Mouse (Mus musculus) natural killer cell, adult 2 months (primary cell): ENCODE results near the gene Asf1b.
"Not testable (repeated sequence)": the region's sequence is repeated elsewhere in the genome, so short reads cannot be mapped to it uniquely, and the experiment has no call there.

Experiments
- DNase-seq, 2 experiments: peaks; one replicate each; pipeline ENCODE4 v3.0.0; 2022; ENCODE audit warnings: low spot score in 2 of 2

Asf1b gene

DNA sequence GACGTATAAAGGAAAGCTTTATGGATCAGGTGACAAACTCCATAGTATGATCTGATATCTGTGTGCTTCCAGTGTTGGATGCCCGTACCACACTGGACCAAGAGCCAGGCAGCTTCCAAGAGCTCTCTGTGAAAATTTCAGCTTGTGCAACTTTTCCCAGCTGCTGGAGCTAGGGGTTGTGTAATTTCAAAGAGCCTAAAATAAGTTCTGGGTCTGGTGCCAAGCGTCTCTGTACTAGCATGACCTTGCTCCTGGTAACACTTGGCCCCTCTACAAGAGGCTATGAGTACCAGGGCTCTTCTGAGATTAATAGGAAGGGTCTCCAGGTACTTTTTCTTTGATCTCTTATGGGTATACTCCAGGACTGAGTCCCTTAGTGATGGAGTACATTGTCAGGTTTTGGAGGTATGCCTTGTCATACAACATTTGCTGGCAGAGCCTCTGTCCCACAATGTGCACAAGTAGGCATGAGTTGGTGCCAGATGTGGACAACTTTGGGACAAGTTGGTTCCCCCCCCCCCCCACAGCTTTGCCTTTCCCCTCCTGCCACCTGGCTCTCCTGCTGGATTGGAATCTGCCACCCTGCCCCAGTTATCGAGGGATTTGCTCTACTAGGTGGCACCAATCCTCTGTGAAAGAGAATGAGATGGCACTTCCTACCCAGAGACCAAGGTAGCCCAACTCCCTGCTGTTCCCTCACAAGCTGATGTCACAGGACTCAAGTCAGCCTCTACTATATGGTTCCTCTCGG, 8.9 kb downstream of the Asf1b start:
- DNase-seq = no peak

DNA sequence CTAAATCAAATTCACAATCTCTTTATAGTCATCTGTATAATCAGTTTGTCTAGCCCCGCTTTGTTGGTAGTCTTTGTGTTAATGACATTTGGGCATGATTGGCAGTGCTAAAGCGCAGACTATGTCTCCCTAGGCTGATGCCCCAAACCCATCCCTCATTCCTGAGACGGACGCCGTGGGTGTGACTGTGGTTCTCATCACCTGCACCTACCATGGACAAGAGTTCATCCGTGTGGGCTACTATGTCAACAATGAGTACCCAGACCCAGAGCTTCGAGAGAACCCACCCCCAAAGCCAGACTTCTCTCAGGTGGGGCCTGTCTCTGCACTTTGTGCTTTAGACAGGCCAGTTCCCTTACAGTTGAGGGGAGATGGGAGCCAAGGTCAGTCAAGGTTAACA, 12.4 kb downstream of the Asf1b start:
- no peak for DNase-seq

DNA sequence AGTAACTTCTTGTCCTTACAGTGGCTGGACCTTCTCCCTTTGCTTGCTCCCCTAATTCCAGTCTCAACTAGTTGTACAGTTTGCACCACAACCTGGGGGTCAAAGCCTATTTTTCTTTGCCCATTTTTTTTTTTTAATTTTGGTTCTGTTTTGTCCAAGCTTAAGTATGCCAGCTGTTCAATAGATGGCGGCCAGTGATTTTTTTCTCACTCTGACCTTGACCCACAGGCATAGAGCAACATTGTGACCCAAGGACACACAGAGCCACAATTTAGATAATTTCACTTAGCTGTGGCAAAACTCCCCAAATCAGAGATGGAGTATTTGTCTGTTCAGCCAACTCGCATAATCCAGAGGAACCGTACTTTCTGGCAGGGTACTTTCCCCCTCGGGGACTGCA, 15.8 kb downstream of the Asf1b start:
- no peak for DNase-seq

DNA sequence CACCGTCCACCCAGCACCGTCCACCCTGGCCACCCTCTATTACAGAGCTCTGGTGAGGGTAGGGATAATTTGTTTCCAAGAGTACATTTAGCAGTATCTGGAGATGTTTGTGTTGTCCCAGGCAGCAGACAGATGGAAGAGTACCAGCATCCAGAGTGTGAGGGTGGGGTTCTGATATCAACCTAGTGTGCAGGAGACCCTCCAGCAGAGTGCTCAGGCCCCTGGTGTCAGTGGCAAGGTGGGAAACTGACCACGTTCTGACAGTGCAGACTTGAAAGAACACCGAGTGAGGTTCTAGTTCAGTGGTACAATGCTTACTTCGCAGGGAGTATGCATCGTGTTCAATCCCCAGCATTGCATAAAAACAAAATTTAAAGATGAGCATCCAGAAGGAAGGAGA, 16.4 kb downstream of the Asf1b start:
- no peak for DNase-seq

DNA sequence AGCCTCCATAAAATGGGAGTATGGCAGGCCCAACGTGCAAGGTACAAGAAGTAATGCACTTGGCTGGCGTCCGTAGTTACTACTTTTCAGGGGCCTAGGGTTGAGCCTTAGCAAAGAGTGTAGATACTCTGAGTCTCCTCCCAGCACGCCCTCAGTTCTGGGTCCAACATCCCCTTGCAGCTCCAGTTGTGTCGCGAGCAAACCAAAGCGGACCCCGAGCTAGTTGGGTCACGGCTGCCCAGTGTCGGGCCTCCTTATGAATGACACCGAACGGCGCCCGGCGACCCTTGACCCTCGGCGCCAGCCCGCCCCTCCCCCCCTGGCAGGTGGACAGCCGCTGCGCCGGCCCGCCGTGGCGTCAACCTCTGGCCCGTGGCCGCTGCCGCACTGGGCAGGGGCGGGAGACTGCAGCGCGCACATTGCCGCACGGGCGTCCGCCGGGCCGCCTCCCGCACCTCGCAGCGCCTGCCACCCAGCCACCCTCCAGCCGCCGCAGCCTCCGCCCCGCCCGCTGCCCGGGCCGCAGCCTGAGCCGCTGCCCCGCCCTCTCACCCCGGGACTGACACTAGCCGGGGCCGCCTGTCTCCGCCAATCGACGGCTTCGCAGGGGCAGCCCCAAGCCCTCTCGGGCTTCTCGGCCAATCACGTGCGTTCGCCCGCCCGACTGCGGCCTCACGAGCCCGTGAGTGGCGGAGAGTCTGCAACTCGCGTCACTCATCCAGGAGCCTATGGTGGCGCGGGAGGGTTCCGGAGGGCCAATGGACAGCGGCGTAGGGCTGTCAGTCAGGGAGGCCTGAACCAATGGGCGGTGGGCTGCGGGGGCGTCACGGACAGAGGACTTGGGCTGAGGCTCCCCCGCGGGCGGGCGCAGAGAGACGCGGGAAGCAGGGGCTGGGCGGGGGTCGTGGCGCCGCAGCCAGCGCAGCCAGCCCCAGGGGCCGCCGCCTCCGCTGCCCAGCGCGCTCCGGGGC, 17.1 kb downstream of the Asf1b start, which contains the start of gene Prkaca:
Gene Prkaca (plus strand): TSS at position 844 of the 971 bp plus-strand sequence.
- DNase-seq = peak; percentile 97 to 98

DNA sequence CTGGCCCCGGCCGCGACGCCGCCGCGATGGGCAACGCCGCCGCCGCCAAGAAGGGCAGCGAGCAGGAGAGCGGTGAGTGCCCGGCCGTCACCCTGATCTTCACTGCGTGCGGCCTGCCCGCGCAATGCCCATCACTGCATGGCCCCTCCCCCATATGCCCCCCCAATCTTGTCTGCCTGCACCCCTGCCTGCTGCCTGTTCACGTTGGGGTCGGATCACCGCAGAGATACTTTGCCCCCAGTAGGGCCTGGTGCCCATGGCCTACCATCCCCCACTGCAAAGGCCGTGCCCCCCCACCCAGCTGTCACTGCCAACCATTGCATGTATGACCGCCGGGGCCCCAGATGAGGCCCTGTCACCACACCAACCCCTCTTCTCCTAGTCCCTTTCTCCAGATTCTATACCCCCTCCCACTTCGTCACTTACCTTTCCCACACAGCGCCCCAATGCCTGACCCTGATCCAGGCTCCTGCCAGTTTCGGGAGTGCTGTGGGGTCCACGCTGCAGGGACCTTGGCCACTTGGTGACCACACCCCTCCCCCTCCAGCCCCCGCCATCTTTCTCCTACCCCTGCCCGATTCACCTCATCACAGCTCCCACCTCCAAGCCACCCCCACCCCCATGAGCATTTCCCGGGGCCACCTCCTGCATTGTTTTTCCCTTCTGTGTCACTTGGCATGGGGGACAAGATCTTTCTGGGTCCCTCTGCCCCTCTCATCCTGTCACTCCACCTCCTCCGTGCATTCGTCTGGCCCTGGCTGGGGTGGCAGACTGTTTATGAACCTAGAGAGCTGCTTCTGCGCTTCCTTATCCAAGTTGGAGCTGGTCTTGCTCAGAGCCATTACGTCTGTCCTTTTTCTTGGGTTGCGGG, 18.1 kb downstream of the Asf1b start:
- DNase-seq = peak in 1 of 2 experiments; percentile 13

DNA sequence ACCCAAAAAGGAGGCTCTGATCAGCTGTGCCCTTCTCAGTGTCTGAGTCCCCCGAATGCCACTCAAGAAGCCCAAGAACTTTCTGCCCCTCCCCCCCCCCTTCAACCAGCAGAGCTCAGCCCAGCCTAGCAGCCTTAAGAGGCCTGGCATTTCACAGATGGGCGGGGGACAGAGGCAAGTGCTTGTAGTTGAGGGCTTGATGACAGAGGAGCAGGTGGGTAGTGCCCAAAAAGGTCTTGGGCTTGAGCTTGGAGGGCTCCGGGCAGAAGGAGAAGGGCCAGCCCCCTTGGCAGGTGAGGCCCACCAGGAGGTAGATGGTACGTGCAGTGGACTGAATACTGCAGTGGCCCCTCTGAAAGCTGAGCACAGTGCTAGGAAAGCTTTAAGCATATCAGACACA, 19.2 kb downstream of the Asf1b start:
- no peak for DNase-seq

DNA sequence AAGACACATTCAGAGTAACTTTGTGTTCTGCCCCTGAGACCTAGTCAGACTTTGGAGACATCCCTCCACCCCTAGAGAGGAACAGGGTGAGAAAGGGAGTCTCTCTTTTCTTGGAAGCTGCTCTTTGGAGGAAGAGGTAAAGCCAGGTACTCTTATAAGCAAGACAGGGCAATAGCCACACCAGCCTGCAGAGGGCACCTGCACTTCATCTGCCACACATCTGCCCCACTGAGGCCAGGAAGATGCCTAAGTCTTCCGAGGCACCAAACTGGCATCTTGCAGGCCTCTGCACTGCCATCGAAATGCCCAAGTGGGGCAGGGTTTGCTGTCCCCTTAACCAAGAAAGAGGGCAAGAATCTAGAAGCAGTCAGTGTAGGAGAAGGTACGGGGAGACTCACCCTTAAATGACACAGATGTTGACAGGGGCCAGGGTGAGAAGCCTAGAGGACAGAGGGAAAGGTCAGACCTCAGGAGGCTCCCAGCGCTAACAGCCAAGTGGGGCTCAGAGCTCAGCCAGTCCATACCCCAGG, 20.9 kb downstream of the Asf1b start:
- DNase-seq = peak in 1 of 2 experiments; percentile 39

DNA sequence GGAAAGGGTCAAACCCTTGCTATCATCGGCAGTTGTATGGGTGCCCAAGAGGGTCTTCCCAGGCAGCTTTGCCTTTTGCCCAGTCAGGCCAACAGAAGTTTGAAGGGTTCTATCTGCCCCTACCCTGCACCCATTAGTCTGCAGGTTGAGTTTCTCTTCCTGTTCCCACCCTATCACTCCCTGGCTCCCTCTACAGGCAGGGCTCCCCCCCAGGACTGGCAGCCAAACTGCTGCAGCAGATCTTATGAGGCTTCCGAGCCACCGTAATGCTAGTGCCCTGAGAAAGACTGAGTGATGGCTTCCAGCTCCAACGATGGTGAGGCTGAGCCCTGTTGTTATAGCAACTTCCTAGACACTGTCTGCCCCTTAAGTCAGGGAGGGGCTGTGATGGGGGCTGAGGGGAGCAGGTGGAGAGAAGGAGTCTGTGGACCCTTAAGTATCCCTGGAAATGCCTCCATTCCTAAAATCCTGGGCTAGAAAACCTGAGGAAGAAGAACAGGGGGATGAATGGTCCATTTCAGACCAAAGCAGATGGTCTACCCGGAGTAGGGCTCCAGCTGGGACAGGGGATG, 21.6 kb downstream of the Asf1b start:
- DNase-seq = no peak

DNA sequence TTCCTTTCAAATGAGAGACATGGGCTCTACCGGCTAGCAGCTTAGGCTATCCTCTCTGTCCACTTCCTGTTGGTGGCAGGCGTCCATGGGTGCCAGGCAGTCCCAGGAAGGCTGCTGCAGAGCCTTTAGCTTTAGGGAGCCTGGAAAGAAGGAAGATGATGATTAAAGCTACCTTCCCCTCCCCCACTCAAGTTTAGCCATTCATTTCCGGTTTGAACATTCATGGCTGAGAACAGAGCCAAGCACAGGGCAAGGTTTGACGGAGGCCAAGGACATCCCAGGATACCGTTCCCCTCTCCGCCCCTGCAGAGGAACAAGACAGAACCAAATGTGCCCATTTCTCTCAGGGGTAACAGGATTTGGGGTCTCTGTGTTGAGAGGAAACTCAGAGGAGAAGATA, 22.3 kb downstream of the Asf1b start:
- DNase-seq = no peak

DNA sequence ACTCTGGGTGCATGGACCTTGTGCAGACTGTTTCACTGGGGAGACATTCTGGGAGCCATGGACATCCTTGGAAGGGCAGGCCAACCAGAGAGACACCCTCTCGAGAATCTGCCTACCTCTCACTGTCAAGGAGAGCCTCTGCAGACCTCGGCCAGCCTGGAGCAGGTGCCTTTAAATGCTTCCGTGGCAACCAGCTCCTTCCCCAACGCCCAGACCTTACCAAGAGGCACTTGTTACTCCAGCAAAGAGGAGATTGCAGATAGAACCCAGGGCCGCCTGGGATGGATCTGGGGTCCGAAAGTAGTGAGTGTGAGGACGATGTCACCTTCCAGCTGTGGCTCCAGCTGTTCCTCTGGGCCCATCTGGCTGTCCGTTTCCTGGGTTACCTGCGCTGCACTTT, 22.9 kb downstream of the Asf1b start:
- no peak for DNase-seq

DNA sequence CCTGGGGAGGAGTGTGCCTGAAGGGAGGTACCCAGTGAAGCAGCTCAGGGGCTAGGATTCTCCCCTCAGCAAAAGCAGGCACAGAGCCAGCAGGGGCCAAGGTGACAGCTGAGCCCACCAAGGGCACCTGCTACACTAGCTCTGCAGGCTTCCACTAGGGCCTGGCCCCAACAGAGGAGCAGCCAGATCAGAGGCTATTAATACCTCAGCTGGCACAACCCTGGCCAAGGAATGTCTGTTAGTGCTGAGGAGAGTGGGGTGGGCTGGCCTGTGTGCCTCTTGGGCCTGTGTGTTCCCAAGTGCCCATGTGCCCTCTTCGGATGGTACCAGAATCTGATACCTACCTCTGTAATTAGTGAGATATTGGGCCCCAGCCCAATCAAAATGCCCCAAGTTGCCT, 24.9 kb downstream of the Asf1b start:
- DNase-seq = no peak

DNA sequence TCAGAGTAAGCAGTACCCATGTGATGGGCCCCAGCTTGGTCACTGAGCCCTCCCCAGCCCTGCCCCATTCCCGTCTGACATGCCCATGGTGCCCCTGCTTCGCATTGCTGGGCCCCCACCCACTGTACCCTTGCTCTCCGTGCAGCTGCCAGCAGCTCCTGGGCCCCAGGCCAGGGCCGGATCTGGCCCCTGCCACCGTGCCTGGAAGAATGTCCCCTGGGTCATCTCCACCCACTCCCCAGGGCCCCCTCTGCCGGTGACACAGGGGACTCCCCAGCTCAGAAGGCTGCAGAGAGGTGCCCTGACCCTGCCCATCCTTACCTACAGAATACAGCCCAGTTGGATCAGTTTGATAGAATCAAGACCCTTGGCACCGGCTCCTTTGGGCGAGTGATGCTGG, 25.5 kb downstream of the Asf1b start:
- no peak for DNase-seq

DNA sequence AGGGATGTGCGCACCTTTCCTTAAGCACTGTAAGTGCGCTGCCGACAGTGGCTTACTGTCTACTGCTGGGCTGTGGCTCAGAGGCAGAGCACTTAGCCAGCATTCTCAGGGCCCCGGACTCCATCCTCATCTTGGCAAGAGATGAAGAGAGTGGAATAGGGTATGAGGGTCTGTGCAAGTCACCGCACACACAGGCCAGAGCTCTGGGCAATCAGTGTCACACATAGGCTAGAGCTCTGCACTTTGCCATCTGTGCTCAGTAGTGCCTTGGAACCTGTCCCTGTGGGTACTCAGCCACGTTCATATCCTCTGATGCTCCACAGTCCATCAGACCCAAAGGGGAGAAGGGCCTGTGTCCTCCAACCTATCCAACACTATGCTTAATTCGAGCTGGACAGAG, 26.2 kb downstream of the Asf1b start:
- no peak for DNase-seq

DNA sequence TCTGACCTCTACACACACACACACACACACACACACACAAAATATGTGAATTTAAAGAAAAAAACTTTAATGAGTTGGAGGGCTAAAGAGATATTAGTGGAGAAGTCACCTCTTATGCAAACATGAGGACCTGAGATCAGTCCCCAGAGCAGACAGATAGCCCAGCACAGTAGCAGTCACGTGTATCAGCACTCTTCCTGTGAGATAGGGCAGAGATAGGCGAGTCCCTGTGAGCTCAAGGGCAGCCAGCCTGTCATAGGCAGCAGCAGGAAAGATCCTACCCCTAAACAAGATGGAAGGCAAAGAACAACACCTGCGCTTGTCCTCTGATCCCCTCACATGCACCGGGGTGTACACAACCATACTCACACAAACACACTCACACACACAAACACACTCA, 27.1 kb downstream of the Asf1b start:
- DNase-seq = no peak

DNA sequence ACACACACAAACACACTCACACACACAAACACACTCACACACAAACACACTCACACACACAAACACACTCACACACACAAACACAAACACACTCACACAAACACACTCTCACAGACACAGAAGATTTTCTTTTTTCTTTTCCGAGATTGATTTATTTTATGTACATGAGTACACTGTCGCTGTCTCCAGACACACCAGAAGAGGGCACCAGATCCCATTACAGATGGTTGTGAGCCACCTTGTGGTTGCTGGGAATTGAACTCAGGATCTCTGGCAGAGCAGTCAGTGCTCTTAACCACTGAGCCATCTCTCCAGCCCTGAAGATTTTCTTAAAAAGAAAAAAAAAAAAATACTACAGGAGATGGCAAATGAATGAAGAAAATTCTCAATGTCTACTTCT, 27.9 kb downstream of the Asf1b start:
- DNase-seq = not testable (repeated sequence)

DNA sequence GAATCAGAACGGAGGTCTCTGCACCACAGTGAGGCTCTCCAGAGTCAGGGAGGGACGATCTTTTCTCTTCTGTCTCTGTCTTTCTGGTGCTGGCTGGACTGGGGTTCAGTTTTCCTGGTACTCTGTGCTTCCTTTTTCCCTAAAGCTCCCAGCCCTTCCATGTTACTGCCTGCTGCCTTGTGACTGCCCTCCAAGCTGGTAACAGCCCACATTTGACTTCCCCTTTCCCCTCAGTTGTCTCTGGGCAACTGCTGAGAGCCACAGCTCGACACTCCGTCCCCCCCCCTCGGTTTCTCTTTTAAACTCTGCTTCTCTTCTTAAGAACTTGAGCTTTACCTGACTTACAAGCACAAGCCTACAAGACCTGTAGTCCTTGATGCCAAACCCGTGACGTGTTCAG, 33.9 kb downstream of the Asf1b start:
- DNase-seq = no peak

DNA sequence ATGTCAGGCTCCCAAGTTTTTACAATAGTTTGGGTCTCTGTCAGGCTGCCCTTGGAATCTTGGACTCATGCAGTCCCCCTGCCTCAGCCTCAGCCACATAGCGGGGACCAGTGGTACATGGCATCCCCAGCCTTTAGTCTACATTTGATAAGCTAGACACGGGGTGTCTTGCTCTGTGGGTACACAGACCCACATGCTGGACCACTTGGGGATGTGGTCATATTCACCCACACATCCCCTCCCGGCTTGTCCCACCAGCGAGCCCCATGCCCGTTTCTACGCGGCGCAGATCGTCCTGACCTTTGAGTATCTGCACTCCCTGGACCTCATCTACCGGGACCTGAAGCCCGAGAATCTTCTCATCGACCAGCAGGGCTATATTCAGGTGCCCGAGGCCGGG, 34.9 kb downstream of the Asf1b start:
- DNase-seq = no peak

DNA sequence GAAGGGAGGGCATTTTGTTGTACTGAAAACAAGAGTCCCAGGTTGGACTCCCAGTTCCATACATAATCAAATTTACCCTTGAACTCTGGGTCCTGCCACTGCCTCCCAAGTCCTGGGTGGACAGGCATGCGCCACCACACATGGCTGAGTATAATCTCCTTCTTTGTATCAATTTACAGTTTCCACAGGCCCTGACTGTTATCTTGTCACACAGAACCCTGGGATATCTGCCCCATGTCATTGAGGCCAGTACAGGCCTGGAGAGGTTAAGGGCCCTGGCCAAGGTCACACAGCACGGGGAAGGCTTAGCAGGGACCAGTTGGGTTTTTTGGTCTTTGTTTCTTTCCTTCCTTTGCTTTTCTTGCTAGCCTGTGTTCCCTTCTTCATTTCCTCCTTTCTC, 37.2 kb downstream of the Asf1b start:
- no peak for DNase-seq

DNA sequence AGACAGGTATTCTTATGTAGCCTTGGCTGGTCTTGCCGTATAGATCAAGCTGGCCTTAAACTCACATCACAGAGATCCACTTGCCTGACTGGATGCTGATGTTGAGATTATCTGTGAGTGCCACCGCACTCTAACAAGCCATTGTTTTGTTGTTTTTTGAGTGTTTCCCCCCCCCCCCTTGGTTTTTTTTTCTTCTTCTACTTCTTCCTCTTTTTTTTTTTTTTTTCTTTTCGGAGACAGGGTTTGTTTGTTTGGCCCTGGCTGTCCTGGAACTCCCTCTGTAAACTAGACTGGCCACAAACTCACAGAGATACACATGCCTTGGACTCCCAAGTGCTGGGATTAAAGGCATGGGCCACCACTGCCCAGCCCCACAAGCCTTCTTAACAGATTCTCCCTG, 38.7 kb downstream of the Asf1b start:
- no peak for DNase-seq

DNA sequence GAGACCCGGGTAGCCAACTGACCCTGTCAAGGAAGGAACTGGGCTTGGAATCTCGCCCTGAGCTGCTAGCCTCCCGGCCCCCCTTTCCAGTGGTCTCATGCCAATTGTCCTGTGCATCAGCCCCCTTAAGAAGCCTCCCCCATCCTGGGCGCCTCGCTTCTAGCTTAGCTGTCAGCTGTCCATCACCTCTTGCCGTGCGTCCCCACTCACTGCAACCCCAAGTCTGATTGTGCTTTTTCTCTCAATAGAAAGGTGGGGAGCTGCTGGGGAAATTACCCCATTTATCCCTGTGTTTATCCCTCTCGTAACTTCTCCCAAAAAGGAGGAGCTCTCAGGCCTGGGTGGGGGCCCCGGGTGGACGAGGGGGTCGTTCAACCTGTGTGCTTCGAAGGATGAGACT, 40.7 kb downstream of the Asf1b start:
- no peak for DNase-seq
